Mouse (Mus musculus): Measurements from ENCODE around the gene Gm29582.
"Not testable (repeated sequence)": the region's sequence is repeated elsewhere in the genome, so short reads cannot be mapped to it uniquely, and the experiment has no call there.

Gene Gm29582

DNA sequence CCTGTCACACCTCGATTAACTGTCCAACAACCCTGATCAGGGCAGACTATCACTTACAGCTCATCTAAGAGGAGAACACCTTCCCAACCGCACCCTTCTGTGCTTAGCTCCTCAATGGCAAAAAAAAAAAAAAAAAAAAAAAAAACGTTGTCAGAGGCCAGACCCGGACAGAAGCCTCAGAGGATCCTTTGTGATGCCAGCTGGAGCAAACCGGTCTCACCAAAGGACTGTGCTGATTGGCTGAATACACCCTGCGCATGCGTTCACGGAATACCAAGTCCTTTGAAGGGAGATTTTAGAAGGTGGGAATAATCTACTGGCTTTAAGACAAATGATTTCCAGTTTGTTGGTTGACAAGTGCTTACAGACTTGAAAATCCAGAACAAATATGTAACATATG, at the start of gene Gm29582:
Gene Gm29582 (minus strand): TSS at position 101 of the 400 bp plus-strand sequence.
- not testable (repeated sequence) for DNase-seq

All from cerebellum, adult 11 months (tissue).